8 mouse cellular contexts compared by ENCODE assay signal in the genomic region with DNA sequence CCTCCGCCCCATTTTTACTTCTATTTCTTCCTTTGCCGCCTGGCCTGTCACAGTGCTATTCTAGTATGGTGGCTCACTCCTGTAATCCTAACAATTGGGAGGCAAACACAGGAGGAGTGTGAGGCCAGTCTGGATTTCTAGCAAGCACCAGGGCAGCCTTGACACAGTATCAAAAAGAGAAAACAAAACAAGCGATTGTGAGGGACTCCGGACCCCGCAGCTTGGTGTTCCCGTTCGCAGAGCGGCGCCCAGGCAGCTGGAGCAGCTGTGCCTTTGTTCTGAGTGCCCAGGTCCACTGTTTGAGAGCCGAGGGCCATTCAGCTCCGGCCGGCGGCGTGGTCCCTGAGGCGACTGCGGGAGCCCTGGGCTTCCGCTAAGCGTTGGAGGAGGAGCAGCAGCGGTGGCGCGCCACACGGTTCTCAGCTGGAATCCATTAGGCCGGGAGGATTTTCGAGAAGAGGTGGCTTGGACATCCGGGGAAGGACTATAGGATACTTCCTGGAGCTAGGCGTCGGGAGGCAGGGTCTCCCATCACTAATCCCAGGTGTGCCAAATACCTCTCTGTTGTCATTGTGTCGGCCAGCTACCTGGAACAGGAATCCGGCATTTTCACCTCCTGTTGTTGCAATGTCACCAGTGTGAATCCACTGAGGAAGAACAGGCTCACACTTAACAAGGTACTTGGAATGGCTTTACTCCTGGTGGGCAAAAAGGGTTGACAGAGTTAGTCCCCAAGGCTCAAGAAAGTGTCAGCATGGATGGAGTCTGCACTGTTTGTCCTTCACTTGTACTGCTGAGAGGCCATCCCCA. TPM values are rescaled to one million over a fixed set of nuclear protein-coding genes. Genes with fewer than 3 reads are reported as not detected.
DNase-seq lines count a peak whose midpoint lies in the region; ATAC-seq lines count a peak whose summit lies in the region.

Gene Srrm2 (plus strand): TSS at position 264 of the 810 bp plus-strand sequence.

- peak within 1 kb of the TSS; percentile 75 for H3K4me2 ChIP-seq in hindbrain, embryonic 15.5 days

- peak within 1 kb of the TSS; percentile 92 for H3K27ac ChIP-seq in hindbrain, embryonic 15.5 days (replicated peaks)

- ATAC-seq in hindbrain, embryonic 15.5 days (ENCODE audit: low FRiP score, low read depth) = peak; percentile 13; the same call in 1 of the 2 replicates

- no peaks in the 10 kb centered on the region for H3K9me3 ChIP-seq in hindbrain, embryonic 15.5 days

- peaks cover 37% of the 10 kb centered on the region for H3K4me1 ChIP-seq in hindbrain, embryonic 15.5 days (replicated peaks)

- DNase-seq in adrenal gland, adult 18-20 months (ENCODE audit: low spot score in 2 of 2) = peak; percentile 60 to 65
- peak; percentile 83 for DNase-seq in embryo, embryonic 10.5 days (ENCODE audit: low spot score)
- DNase-seq in gastrocnemius, postnatal 10 days = peak; percentile 70
- peak; percentile 27 for DNase-seq in left cerebral cortex, adult 11 months (ENCODE audit: low spot score)
- DNase-seq in lung, postnatal 14 days = peak; percentile 66
- peak; percentile 52 for DNase-seq in ovary, postnatal 14 days (ENCODE audit: low spot score)
- peak; percentile 46 to 54 for DNase-seq in urinary bladder, postnatal 36 days (ENCODE audit: low spot score in 2 of 2)

- no peaks in the 10 kb centered on the region for H3K36me3 ChIP-seq in hindbrain, embryonic 15.5 days

- H3K4me3 ChIP-seq in hindbrain, embryonic 15.5 days = peak within 1 kb of the TSS; percentile 47

- WGBS in hindbrain, embryonic 15.5 days = 2% methylated on average over 29 of the region's 29 CpGs

- H3K9ac ChIP-seq in hindbrain, embryonic 15.5 days = peak within 1 kb of the TSS; percentile 77

- H3K27me3 ChIP-seq in hindbrain, embryonic 15.5 days = no peaks in the 10 kb centered on the region

RNA-seq across cellular contexts. Expression of gene Srrm2, which starts in this region (rescaled TPM):
- 100 to 1,000 TPM; 480 to 746 TPM for total RNA-seq in adrenal gland, adult 18-20 months (2021)
- 100 to 1,000 TPM; 177 to 255 TPM for total RNA-seq in gastrocnemius, postnatal 10 days (2021)
- 480 and 502 TPM in 2 replicates for polyA plus RNA-seq in hindbrain, embryonic 15.5 days (2015; fragmentation: Nextera tagmentation; extraction: Ambion mirVana)

Comparison
In these comparisons a context has a peak if more than half of its experiments do, and no peak if none do; other contexts are left out.
1. Peak in every context shown above with its lines: DNase-seq, ATAC-seq, H3K4me3 ChIP-seq and H3K27ac ChIP-seq.
2. DNase-seq: peak in every context shown above with its lines; median percentile 83 in embryo, embryonic 10.5 days; 70 in gastrocnemius, postnatal 10 days; 66 in lung, postnatal 14 days; 62 in adrenal gland, adult 18-20 months; 52 in ovary, postnatal 14 days; 50 in urinary bladder, postnatal 36 days; 27 in left cerebral cortex, adult 11 months.